ENCODE assay signal across 11 mouse cellular contexts in the genomic region with DNA sequence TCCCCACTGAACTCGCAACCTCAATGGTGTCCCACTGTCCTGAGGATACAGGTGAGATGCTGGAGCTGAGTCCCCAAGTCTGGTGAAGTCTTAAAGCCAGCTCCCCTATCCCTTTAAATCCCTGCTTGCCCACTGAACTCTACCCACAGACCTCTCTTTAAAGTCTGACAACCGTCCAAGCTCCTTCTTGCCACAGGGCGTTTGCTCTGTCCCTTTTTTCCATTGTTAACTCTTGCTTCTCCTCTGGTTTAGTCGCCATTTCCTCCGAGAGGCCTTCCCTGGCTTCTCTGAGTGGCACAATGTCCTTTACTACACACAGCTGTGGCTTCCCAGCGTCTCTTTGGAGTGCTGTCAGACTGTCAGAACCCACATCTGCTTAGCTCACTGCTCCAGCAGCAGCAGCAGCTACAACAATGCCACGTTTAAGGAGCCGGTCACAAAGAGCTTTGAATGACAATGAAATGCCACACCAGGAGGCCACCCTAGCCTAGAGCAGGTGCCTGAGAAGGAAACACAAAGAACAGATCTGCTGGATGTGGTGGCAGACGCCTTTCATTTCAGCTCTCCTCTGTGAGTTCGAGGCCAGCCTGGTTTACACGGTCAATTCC. TPM values are rescaled to one million over a fixed set of nuclear protein-coding genes. Genes with fewer than 3 reads are reported as not detected.
DNase-seq lines count a peak whose midpoint lies in the region; ATAC-seq lines count a peak whose summit lies in the region.
"Had no signal": no experiment of that assay in that cellular context is flagged by ENCODE, and none has a peak within 500 bp of the region (broad histone marks: within the 10 kb centered on the region; RNA-seq: fewer than 3 reads in every experiment).

No protein-coding gene starts in this region.

- no peak overlapping the region for H3K4me3 ChIP-seq in embryonic facial prominence, embryonic 11.5 days (ENCODE audit: low read depth, low read length)
- no peak overlapping the region for H3K4me3 ChIP-seq in hindbrain, embryonic 16.5 days (ENCODE audit: low read length)

- no peak for ATAC-seq in embryonic facial prominence, embryonic 11.5 days (replicated peaks; ENCODE audit: insufficient number of reproducible peaks, low FRiP score, low TSS enrichment, low read depth)
- no peak for ATAC-seq in hindbrain, embryonic 16.5 days

- H3K36me3 ChIP-seq in embryonic facial prominence, embryonic 11.5 days (replicated peaks; ENCODE audit: control insufficient read depth, insufficient read depth, low read depth, low read length) = no peaks in the 10 kb centered on the region; the same call in 1 of the 2 replicates
- H3K36me3 ChIP-seq in hindbrain, embryonic 16.5 days (ENCODE audit: control insufficient read depth, insufficient read depth, low read length) = no peaks in the 10 kb centered on the region

- DNase-seq in layer of hippocampus, adult 9-11 months = peak; percentile 74
- DNase-seq in layer of hippocampus, adult 11-12 months (ENCODE audit: low spot score) = no peak
- DNase-seq in embryonic facial prominence, embryonic 11.5 days (ENCODE audit: low spot score) = peak; percentile 26
- DNase-seq in retina, postnatal 1 day = peak; percentile 65
- DNase-seq in right cerebral cortex, adult 18-20 months = no peak
- DNase-seq in adrenal gland, adult 8-10 months = no peak
- DNase-seq: kidney, adult 9 months; left cerebral cortex, postnatal 4 days; lung, postnatal 10 days had no signal

- H3K27me3 ChIP-seq in embryonic facial prominence, embryonic 11.5 days (ENCODE audit: control insufficient read depth, insufficient read depth, low read length) = no peaks in the 10 kb centered on the region
- no peaks in the 10 kb centered on the region for H3K27me3 ChIP-seq in hindbrain, embryonic 16.5 days (replicated peaks; ENCODE audit: control insufficient read depth, insufficient read depth, low read length)

- H3K4me2 ChIP-seq in embryonic facial prominence, embryonic 11.5 days (ENCODE audit: low read depth, low read length) = no peak overlapping the region
- H3K4me2 ChIP-seq in hindbrain, embryonic 16.5 days (ENCODE audit: low read length) = peak overlapping the region; percentile 27; the same call in 1 of the 2 replicates

- H3K9ac ChIP-seq in embryonic facial prominence, embryonic 11.5 days (replicated peaks; ENCODE audit: low read length) = no peak overlapping the region
- H3K9ac ChIP-seq in hindbrain, embryonic 16.5 days (ENCODE audit: low read depth, low read length) = peak overlapping the region; percentile 47

- no peak overlapping the region for H3K27ac ChIP-seq in embryonic facial prominence, embryonic 11.5 days (replicated peaks; ENCODE audit: low read depth, low read length)
- H3K27ac ChIP-seq in hindbrain, embryonic 16.5 days (ENCODE audit: low read depth, low read length) = peak overlapping the region; percentile 47; the same call in 1 of the 2 replicates

- no peaks in the 10 kb centered on the region for H3K9me3 ChIP-seq in embryonic facial prominence, embryonic 11.5 days (replicated peaks; ENCODE audit: control insufficient read depth, low read length)
- no peaks in the 10 kb centered on the region for H3K9me3 ChIP-seq in hindbrain, embryonic 16.5 days (ENCODE audit: control insufficient read depth, low read length)

- 29% methylated on average over 11 of the region's 11 CpGs for WGBS in embryonic facial prominence, embryonic 11.5 days
- WGBS in hindbrain, embryonic 16.5 days = 9% methylated on average over 11 of the region's 11 CpGs

- H3K4me1 ChIP-seq in embryonic facial prominence, embryonic 11.5 days (ENCODE audit: control insufficient read depth, insufficient read depth, low read length) = peaks cover 11% of the 10 kb centered on the region
- H3K4me1 ChIP-seq in hindbrain, embryonic 16.5 days (ENCODE audit: control insufficient read depth, insufficient read depth, low read depth, low read length) = peaks cover 34% of the 10 kb centered on the region

RNA-seq across cellular contexts. Expression of a gene that starts 7.8 kb away (rescaled TPM):
- polyA plus RNA-seq in embryonic facial prominence, embryonic 11.5 days (2014; fragmentation: Nextera tagmentation; extraction: Ambion mirVana) = 47.0 and 54.1 TPM in 2 replicates
- 59.8 and 71.7 TPM in 2 replicates for polyA plus RNA-seq in hindbrain, embryonic 16.5 days (2015; fragmentation: Nextera tagmentation; extraction: Ambion mirVana)
- total RNA-seq in adrenal gland, adult 8-10 months (2022) = 10 to 100 TPM; 55.4 to 81.7 (median 66.8) TPM

RNA-seq across cellular contexts. Expression of a gene that starts 13.8 kb away (rescaled TPM):
- polyA plus RNA-seq in embryonic facial prominence, embryonic 11.5 days (2014; fragmentation: Nextera tagmentation; extraction: Ambion mirVana) = 33.8 and 36.7 TPM in 2 replicates
- polyA plus RNA-seq in hindbrain, embryonic 16.5 days (2015; fragmentation: Nextera tagmentation; extraction: Ambion mirVana) = 179 and 199 TPM in 2 replicates
- total RNA-seq in adrenal gland, adult 8-10 months (2022) = 100 to 1,000 TPM in 1 of 4 experiments, 10 to 100 TPM in 3; 94.1 to 101 (median 96.2) TPM

RNA-seq across cellular contexts. Expression of a gene that starts 38.2 kb away (rescaled TPM):
- 15.7 and 18.1 TPM in 2 replicates for polyA plus RNA-seq in embryonic facial prominence, embryonic 11.5 days (2014; fragmentation: Nextera tagmentation; extraction: Ambion mirVana)
- 5.8 and 6.8 TPM in 2 replicates for polyA plus RNA-seq in hindbrain, embryonic 16.5 days (2015; fragmentation: Nextera tagmentation; extraction: Ambion mirVana)
- total RNA-seq in adrenal gland, adult 8-10 months (2022) = 1 to 10 TPM; 3.5 to 4.6 (median 4.0) TPM
- total RNA-seq: MEL had no signal

RNA-seq across cellular contexts. Expression of a gene that starts 45.8 kb away (rescaled TPM):
- 211 and 232 TPM in 2 replicates for polyA plus RNA-seq in embryonic facial prominence, embryonic 11.5 days (2014; fragmentation: Nextera tagmentation; extraction: Ambion mirVana)
- 107 and 120 TPM in 2 replicates for polyA plus RNA-seq in hindbrain, embryonic 16.5 days (2015; fragmentation: Nextera tagmentation; extraction: Ambion mirVana)
- total RNA-seq in adrenal gland, adult 8-10 months (2022) = 100 to 1,000 TPM; 203 to 250 (median 221) TPM

Comparison
In these comparisons a context has a peak if more than half of its experiments do, and no peak if none do; other contexts are left out.
1. DNase-seq: peak in layer of hippocampus, adult 9-11 months (single experiment), embryonic facial prominence, embryonic 11.5 days (single experiment) and retina, postnatal 1 day (single experiment); none in layer of hippocampus, adult 11-12 months (single experiment), right cerebral cortex, adult 18-20 months (single experiment) and adrenal gland, adult 8-10 months (single experiment).